ENCODE assay signal across 9 mouse cellular contexts in the genomic region with DNA sequence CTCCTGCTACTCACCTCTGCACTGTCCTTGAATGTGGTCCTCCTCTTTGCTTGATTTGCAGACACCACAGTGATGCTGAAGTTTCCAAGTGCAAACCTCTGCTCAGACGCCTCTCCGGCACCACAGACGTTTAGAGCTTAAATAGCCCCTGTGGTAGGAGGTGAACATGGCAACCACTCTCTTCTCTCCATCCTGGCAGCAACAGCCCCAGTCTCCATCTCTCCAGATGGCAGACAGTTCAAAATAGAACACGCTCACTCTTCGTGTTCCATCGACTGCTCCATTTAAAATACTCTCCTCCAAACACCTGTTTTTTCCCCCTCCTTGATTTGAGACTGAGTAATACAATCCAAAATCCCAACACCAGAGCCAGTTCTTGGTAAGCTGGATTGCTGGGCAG.
DNase-seq lines count a peak whose midpoint lies in the region.
"Had no signal": no experiment of that assay in that cellular context is flagged by ENCODE, and none has a peak within 500 bp of the region (broad histone marks: within the 10 kb centered on the region; RNA-seq: fewer than 3 reads in every experiment).

No protein-coding gene starts in this region.

- DNase-seq in cerebellum, postnatal 14 days, result peak; percentile 28 to 32
- DNase-seq in frontal cortex, adult 2 months (ENCODE audit: extremely low spot score in 1 of 2, low spot score in 1 of 2), result peak; percentile 87 to 91
- peak; percentile 87 for DNase-seq in layer of hippocampus, adult 9-11 months
- DNase-seq in right cerebral cortex, adult 18-20 months, result peak; percentile 89
- DNase-seq in thymus, adult 18-20 months, result no peak
- no peak for DNase-seq in testis, postnatal 14 days (ENCODE audit: low spot score)
- DNase-seq in heart, postnatal 14 days, result no peak
- DNase-seq: kidney, adult 11 months; kidney, postnatal 25 days had no signal

- intact Hi-C loops in heart, postnatal 14 days (cut with DNase I), result no loop called here

Comparison
In these comparisons a context has a peak if more than half of its experiments do, and no peak if none do; other contexts are left out.
1. DNase-seq: peak in cerebellum, postnatal 14 days (2 of 2), frontal cortex, adult 2 months (2 of 2), layer of hippocampus, adult 9-11 months (single experiment) and right cerebral cortex, adult 18-20 months (single experiment); none in thymus, adult 18-20 months (0 of 2), testis, postnatal 14 days (single experiment) and heart, postnatal 14 days (0 of 2).